Mouse (Mus musculus) forebrain, embryonic 14.5 days (tissue): Measurements from ENCODE around the gene Slc39a3. TPM values are rescaled to one million over a fixed set of nuclear protein-coding genes. Genes with fewer than 3 reads are reported as not detected.
A peak's percentile ranks its signal among the peaks of the same experiment; 100 is the strongest.
"Not testable (repeated sequence)": the region's sequence is repeated elsewhere in the genome, so short reads cannot be mapped to it uniquely, and the experiment has no call there.

Experiments
- ATAC-seq: fragments of 200-750 bp; cut with Nextera tagmentation; 2 replicates; pipeline ENCODE4 v1.8.0; 2017; ENCODE audit warnings: mild to moderate bottlenecking, moderate library complexity
- DNase-seq: peaks from one replicate; pipeline ENCODE4 v3.0.0-alpha.2; 2015; ENCODE audit warnings: low spot score
- H3K27ac ChIP-seq: fragments of 300-500 bp; sonication (generic); 2 replicates; pipeline ENCODE4 v1.5.1; 2014; ENCODE audit warnings: low read depth, mild to moderate bottlenecking, control low read depth, low read length, moderate library complexity
- H3K27me3 ChIP-seq: fragments of 300-500 bp; sonication (generic); replicated peaks from 2 replicates; pipeline ENCODE4 v1.6.1; 2014; ENCODE audit warnings: low read length, control low read depth, mixed read lengths; ENCODE audit not compliant: control insufficient read depth, insufficient read depth
- H3K36me3 ChIP-seq: fragments of 300-500 bp; sonication (generic); 2 replicates; pipeline ENCODE4 v1.6.1; 2014; ENCODE audit warnings: low read length, control low read depth; ENCODE audit not compliant: control insufficient read depth, insufficient read depth
- H3K4me1 ChIP-seq: fragments of 300-500 bp; sonication (generic); 2 replicates; pipeline ENCODE4 v1.6.1; 2014; ENCODE audit warnings: antibody characterized with exemption, low read length, control low read depth; ENCODE audit not compliant: control insufficient read depth, insufficient read depth
- H3K4me2 ChIP-seq: fragments of 300-500 bp; sonication (generic); 2 replicates; pipeline ENCODE4 v1.6.1; 2014; ENCODE audit warnings: mild to moderate bottlenecking, control low read depth, low read length
- H3K4me3 ChIP-seq: fragments of 300-500 bp; sonication (generic); 2 replicates; pipeline ENCODE4 v1.5.1; 2014; ENCODE audit warnings: low read depth, low read length, control low read depth
- H3K9ac ChIP-seq: fragments of 300-500 bp; sonication (generic); 2 replicates; pipeline ENCODE4 v1.6.1; 2014; ENCODE audit warnings: mild to moderate bottlenecking, low read length, control low read depth, moderate library complexity
- H3K9me3 ChIP-seq: fragments of 300-500 bp; sonication (generic); replicated peaks from 2 replicates; pipeline ENCODE4 v1.6.1; 2016; ENCODE audit warnings: low read length, control low read depth, mixed read lengths; ENCODE audit not compliant: control insufficient read depth
- WGBS: fragments of 180-500 bp; shearing (Covaris S2); extraction: QIAGEN DNeasy Blood & Tissue Kit; methylation state at CpG from one replicate; pipeline ENCODE4 v1.1.7; 2014; 5-methylcytosine and 5-hydroxymethylcytosine counted together
- polyA plus RNA-seq: library from polyadenylated mRNA; unstranded; fragments of >200 nt; fragmentation: Nextera tagmentation; extraction: Ambion mirVana; gene quantifications from 2 replicates; pipeline ENCODE4 v1.2.1, GENCODE M21; 2014

The Slc39a3 gene
- polyA plus RNA-seq, 1 experiment from 2014 or later, result 20.7 TPM

GRCm38 (mm10) chr10:80996501-80996900, 40.7 kb downstream of the Slc39a3 start:
- Histone ChIP-seq H3K27me3 (no peaks in the 10 kb centered on the region), H3K9ac (no peak overlapping the region), H3K36me3 (no peaks in the 10 kb centered on the region), H3K9me3 (no peaks in the 10 kb centered on the region), H3K4me3 (no peak overlapping the region), H3K4me1 (peaks cover 6% of the 10 kb centered on the region), H3K27ac (no peak overlapping the region), H3K4me2 (no peak overlapping the region)
- WGBS, result 96% methylated on average over 8 of the region's 8 CpGs
- DNase-seq, result no peak
- ATAC-seq, result no peak

- Histone ChIP-seq H3K4me1 (peaks cover 3% of the 10 kb centered on the region), H3K27ac (no peak overlapping the region), H3K9me3 (no peaks in the 10 kb centered on the region), H3K27me3 (no peaks in the 10 kb centered on the region), H3K36me3 (no peaks in the 10 kb centered on the region), H3K4me3 (no peak overlapping the region), H3K9ac (peak overlapping the region; percentile 37; the same call in 1 of the 2 replicates), H3K4me2 (peak overlapping the region; percentile 31)
- DNase-seq (peak; percentile 86), ATAC-seq (peak; percentile 42)
- WGBS, result 11% methylated on average over 21 of the region's 21 CpGs
These were observed 42.1 kb downstream of the Slc39a3 start for GRCm38 (mm10) chr10:80995091-80995632.

GRCm38 (mm10) chr10:80994621-80995020, 42.6 kb downstream of the Slc39a3 start:
- no peak overlapping the region for H3K4me3 ChIP-seq
- no peaks in the 10 kb centered on the region for H3K9me3 ChIP-seq
- no peaks in the 10 kb centered on the region for H3K36me3 ChIP-seq
- H3K27me3 ChIP-seq, result no peaks in the 10 kb centered on the region
- peaks cover 2% of the 10 kb centered on the region for H3K4me1 ChIP-seq
- no peak overlapping the region for H3K27ac ChIP-seq
- ATAC-seq (no peak), DNase-seq (no peak)
- H3K9ac ChIP-seq, result peak overlapping the region; percentile 37; the same call in 1 of the 2 replicates
- 62% methylated on average over 4 of the region's 4 CpGs for WGBS
- peak overlapping the region; percentile 31; the same call in 1 of the 2 replicates for H3K4me2 ChIP-seq

GRCm38 (mm10) chr10:80993276-80993675, 44.0 kb downstream of the Slc39a3 start:
- 51% methylated on average over 5 of the region's 5 CpGs for WGBS
- no peak for DNase-seq
- H3K4me1 ChIP-seq, result no peaks in the 10 kb centered on the region
- H3K9ac ChIP-seq, result no peak overlapping the region
- no peaks in the 10 kb centered on the region for H3K36me3 ChIP-seq
- H3K4me2 ChIP-seq, result no peak overlapping the region
- no peaks in the 10 kb centered on the region for H3K9me3 ChIP-seq
- H3K4me3 ChIP-seq, result no peak overlapping the region
- no peaks in the 10 kb centered on the region for H3K27me3 ChIP-seq
- no peak for ATAC-seq
- H3K27ac ChIP-seq, result no peak overlapping the region

- WGBS, result 91% methylated on average over 1 of the region's 1 CpGs
- ATAC-seq (no peak), DNase-seq (no peak)
- no peak overlapping the region for H3K9ac ChIP-seq
- H3K9me3 ChIP-seq, result no peaks in the 10 kb centered on the region
- no peaks in the 10 kb centered on the region for H3K36me3 ChIP-seq
- H3K27me3 ChIP-seq, result peaks cover 2% of the 10 kb centered on the region; the same call in 1 of the 2 replicates
- H3K4me3 ChIP-seq, result no peak overlapping the region
- no peak overlapping the region for H3K4me2 ChIP-seq
- no peaks in the 10 kb centered on the region for H3K4me1 ChIP-seq
- H3K27ac ChIP-seq, result no peak overlapping the region
These were observed 45.3 kb downstream of the Slc39a3 start for GRCm38 (mm10) chr10:80991945-80992344.

GRCm38 (mm10) chr10:80991007-80991406, 46.2 kb downstream of the Slc39a3 start:
- ATAC-seq (no peak), DNase-seq (no peak)
- H3K4me3 ChIP-seq, result no peak overlapping the region
- H3K9me3 ChIP-seq, result no peaks in the 10 kb centered on the region
- no peak overlapping the region for H3K9ac ChIP-seq
- H3K4me2 ChIP-seq, result no peak overlapping the region
- WGBS, result 9% methylated on average over 3 of the region's 3 CpGs
- no peaks in the 10 kb centered on the region for H3K36me3 ChIP-seq
- H3K27me3 ChIP-seq, result peaks cover 9% of the 10 kb centered on the region
- H3K27ac ChIP-seq, result no peak overlapping the region
- H3K4me1 ChIP-seq, result no peaks in the 10 kb centered on the region

- H3K27me3 ChIP-seq, result peaks cover 15% of the 10 kb centered on the region
These were observed 46.8 kb downstream of the Slc39a3 start for GRCm38 (mm10) chr10:80990406-80990805.

GRCm38 (mm10) chr10:80989854-80990253, 47.4 kb downstream of the Slc39a3 start:
- not testable (repeated sequence) for H3K9ac ChIP-seq, H3K4me1 ChIP-seq, ATAC-seq, H3K36me3 ChIP-seq, H3K27ac ChIP-seq, H3K9me3 ChIP-seq, H3K4me2 ChIP-seq, H3K4me3 ChIP-seq, DNase-seq
- peaks cover 20% of the 10 kb centered on the region for H3K27me3 ChIP-seq
- 69% methylated on average over 4 of the region's 4 CpGs for WGBS

More at GRCm38 (mm10) chr10:80990406-80990805, 46.8 kb downstream of the Slc39a3 start:
- H3K36me3 ChIP-seq, result no peaks in the 10 kb centered on the region
- no peak overlapping the region for H3K4me3 ChIP-seq
- DNase-seq (no peak), ATAC-seq (no peak)
- H3K4me1 ChIP-seq, result peaks cover under 1% of the 10 kb centered on the region; the same call in 1 of the 2 replicates
- H3K9ac ChIP-seq, result no peak overlapping the region
- H3K27ac ChIP-seq, result no peak overlapping the region
- no peak overlapping the region for H3K4me2 ChIP-seq
- H3K9me3 ChIP-seq, result no peaks in the 10 kb centered on the region
- 78% methylated on average over 7 of the region's 7 CpGs for WGBS

- H3K27ac ChIP-seq, result no peak overlapping the region
- peaks cover 2% of the 10 kb centered on the region; the same call in 1 of the 2 replicates for H3K4me1 ChIP-seq
- no peak for ATAC-seq
- no peak overlapping the region for H3K4me2 ChIP-seq
- H3K27me3 ChIP-seq, result peaks cover 23% of the 10 kb centered on the region
- no peak overlapping the region for H3K9ac ChIP-seq
- WGBS, result 68% methylated on average over 6 of the region's 6 CpGs
- H3K4me3 ChIP-seq, result no peak overlapping the region
- H3K9me3 ChIP-seq, result no peaks in the 10 kb centered on the region
- H3K36me3 ChIP-seq, result no peaks in the 10 kb centered on the region
- DNase-seq, result no peak
These were observed 47.8 kb downstream of the Slc39a3 start for GRCm38 (mm10) chr10:80989446-80989845.
